Mouse (Mus musculus): ENCODE measurements around the gene Rnaset2a. TPM values are rescaled to one million over a fixed set of nuclear protein-coding genes. Genes with fewer than 3 reads are reported as not detected.
"Not testable (repeated sequence)": the region's sequence is repeated elsewhere in the genome, so short reads cannot be mapped to it uniquely, and the experiment has no call there.

Gene Rnaset2a
- polyA plus RNA-seq, 1 experiment from 2014 or later: 33.3 TPM

GRCm38 (mm10) chr17:8069847-8070246, 78.0 kb downstream of the Rnaset2a start:
- H3K9ac ChIP-seq (ENCODE audit: low read length); H3K4me2 ChIP-seq (ENCODE audit: low read depth, low read length); ATAC-seq (ENCODE audit: insufficient read depth, low FRiP score); H3K9me3 ChIP-seq (replicated peaks; ENCODE audit: control insufficient read depth, low read length); H3K4me3 ChIP-seq (replicated peaks; ENCODE audit: low read length); H3K36me3 ChIP-seq (ENCODE audit: control insufficient read depth, insufficient read depth, low read length); H3K27me3 ChIP-seq (ENCODE audit: control insufficient read depth, insufficient read depth, low read length); H3K4me1 ChIP-seq (ENCODE audit: control insufficient read depth, insufficient read depth, low read length); H3K27ac ChIP-seq (ENCODE audit: low read length): not testable (repeated sequence)
- 86% methylated on average over 1 of the region's 2 CpGs for whole genome bisulfite sequencing

Other genes starting within 250 kb of the Rnaset2a start
- 1.00 and 1.6 TPM in 2 replicates for gene Tagap, start 222.1 kb downstream of the Rnaset2a start, polyA plus RNA-seq (2015; fragmentation: Nextera tagmentation; extraction: Ambion mirVana)
- 57.8 and 59.4 TPM in 2 replicates for gene Rsph3a, start 202.5 kb downstream of the Rnaset2a start, polyA plus RNA-seq (2015; fragmentation: Nextera tagmentation; extraction: Ambion mirVana)
- gene Gm49673, start 309 bp downstream of the Rnaset2a start, polyA plus RNA-seq (2015; fragmentation: Nextera tagmentation; extraction: Ambion mirVana): 0.09 TPM in 1 of 2 replicates, not detected in the other
- gene Fgfr1op, start 17.4 kb upstream of the Rnaset2a start, polyA plus RNA-seq (2015; fragmentation: Nextera tagmentation; extraction: Ambion mirVana): 32.8 and 33.7 TPM in 2 replicates
- 0.26 and 0.61 TPM in 2 replicates for gene Ccr6, start 87.9 kb upstream of the Rnaset2a start, polyA plus RNA-seq (2015; fragmentation: Nextera tagmentation; extraction: Ambion mirVana)
- 195 and 206 TPM in 2 replicates for gene Mpc1, start 134.8 kb upstream of the Rnaset2a start, polyA plus RNA-seq (2015; fragmentation: Nextera tagmentation; extraction: Ambion mirVana)
- 73.3 and 74.8 TPM in 2 replicates for gene Sft2d1, start 163.0 kb upstream of the Rnaset2a start, polyA plus RNA-seq (2015; fragmentation: Nextera tagmentation; extraction: Ambion mirVana)
- 0.15 and 0.31 TPM in 2 replicates for gene Prr18, start 189.4 kb upstream of the Rnaset2a start, polyA plus RNA-seq (2015; fragmentation: Nextera tagmentation; extraction: Ambion mirVana)
- 0.13 and 0.21 TPM in 2 replicates for gene T2, start 207.9 kb upstream of the Rnaset2a start, polyA plus RNA-seq (2015; fragmentation: Nextera tagmentation; extraction: Ambion mirVana)